Mouse (Mus musculus): ENCODE measurements around the gene Esyt3. TPM values are rescaled to one million over a fixed set of nuclear protein-coding genes. Genes with fewer than 3 reads are reported as not detected.

Esyt3 gene
- 0.09 TPM in 1 of 2 replicates, not detected in the other for total RNA-seq (2017)

DNA sequence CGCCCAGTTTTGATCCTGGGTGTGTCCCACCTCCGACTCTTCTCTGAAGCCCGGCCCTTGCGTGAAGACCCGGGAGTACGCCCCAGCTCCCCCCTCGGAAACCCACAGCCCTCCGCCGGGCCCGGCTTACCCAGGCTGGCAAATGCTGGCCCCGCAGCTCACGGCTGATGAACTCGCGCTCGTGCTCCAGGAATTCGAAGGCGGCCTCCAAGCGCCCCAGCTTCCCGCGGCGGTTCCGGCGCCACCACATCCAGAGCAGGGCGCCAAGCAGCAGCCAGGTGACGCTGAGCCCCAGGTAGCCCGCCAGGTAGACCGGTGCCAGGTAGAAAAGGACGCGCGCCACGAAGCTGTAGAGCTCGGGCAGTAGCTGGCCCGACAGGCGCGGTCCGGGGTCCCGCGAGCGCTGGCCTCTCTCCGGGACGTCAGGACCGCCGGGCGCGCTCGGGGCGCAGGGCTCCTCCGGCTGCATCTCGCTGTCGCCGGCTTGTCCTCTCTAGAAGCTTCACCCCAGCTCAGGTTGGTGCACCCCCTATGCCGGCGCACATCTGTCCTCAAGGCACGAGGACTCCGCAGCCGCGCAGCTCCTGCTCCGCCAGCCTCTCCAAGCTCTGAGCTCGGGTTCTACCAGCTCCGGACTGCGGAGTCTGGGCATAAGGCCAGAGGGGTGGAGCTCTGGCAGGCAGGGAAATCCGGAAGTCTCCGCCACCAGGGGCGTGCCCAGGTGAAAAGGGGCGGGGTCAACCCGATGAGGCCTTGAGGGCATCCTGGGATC, at the start of gene Esyt3:
Esyt3 (minus strand) TSS at position 637 of the 772 bp plus-strand sequence.
- ATAC-seq (replicated peaks; ENCODE audit: low read depth, poor library complexity, severe bottlenecking): peak; percentile 45

DNA sequence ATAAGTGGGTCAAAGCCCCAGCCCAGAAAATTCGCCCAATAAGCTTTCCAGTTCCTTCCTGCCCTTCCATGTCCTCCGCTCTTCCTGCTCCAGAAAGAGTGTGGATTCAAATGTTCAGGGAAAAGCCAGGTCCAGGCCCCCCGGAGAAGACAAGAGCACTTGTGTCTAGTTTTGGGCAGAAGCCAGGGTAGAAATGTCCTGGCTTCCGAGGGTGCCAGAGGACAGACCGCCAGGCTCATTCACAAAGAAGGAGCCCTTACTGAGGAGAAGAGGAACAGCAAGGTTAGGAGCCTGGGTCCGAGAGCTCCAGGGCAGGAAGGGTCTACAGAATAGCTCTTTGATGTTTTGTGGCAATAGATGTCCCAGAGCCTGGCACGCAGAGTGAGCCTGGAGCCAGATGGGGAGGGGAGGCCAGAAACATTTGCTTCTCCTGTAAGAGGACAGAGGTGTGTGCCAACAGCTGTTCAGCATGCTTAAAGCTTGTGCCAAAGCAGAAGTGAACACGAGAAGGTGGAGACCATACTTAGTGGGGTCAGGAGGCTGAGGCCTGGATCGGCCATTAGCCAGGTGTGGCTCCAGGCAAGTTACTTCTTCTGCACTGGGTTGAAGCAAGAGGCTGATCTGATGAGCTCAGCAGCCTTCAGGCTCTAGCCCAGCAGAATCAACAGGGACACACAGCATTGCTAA, 43.1 kb upstream of the Esyt3 start:
- ATAC-seq (replicated peaks; ENCODE audit: low read depth, poor library complexity, severe bottlenecking): no peak

- ATAC-seq (replicated peaks; ENCODE audit: low read depth, poor library complexity, severe bottlenecking): no peak
Observed at GRCm38 (mm10) chr9:99400781-99401180, 42.4 kb upstream of the Esyt3 start.

DNA sequence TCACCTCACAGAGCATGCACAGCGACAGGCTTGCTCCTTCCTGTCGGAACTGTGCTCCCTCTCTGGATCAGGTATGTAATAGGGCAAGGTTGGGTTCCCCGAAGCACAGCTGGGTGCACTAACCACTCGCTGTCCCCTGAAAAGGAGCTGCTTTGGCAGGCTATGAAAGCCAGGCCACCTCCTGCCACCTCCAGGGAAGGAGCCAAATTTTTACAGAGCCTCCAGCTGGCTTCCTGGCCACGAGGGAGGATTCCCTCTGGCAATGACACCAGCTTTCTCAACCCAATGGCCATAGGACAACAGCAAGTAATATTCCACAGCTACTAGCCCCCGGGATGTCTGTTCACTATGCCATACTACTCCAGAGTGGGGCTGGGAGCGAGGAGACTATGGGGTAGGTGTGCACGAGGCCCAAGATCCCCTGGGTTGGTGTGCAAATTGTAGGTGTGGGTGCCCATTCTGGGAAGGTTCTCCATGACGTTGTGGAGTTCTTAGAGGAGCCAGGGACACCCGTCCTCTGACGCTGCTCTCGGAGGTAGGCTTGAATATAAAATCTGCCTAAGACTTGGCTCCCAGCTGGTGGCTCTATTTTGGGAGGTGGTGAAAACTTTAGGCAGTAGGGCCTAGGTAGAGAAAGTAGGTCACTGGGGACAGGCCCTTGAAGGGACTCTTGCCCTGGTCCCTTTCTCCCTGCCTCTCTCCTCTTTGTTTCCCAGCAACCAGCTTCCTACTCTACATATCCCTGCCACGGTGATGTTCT, 38.9 kb upstream of the Esyt3 start:
- ATAC-seq (replicated peaks; ENCODE audit: low read depth, poor library complexity, severe bottlenecking): no peak

DNA sequence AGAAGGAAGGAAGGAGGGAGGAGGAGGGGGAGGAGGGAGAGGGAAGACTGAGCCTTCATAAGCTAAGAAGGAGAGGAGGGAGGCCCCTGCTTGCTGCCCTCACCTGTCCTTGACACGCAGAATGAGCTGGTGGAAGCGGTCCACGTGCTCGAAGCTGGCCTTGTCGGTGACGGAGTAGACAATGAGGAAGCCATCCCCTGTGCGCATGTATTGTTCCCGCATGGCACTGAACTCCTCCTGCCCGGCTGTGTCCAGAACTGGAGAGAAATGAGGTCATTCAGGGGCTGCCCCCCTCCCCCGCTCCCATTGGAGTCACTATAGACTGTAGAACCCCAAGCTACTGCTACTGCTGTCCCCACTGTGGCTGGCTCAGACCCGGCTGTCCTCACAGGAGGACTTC, 36.0 kb upstream of the Esyt3 start:
- ATAC-seq (replicated peaks; ENCODE audit: low read depth, poor library complexity, severe bottlenecking): no peak

GRCm38 (mm10) chr9:99393146-99393545, 34.8 kb upstream of the Esyt3 start:
- no peak for ATAC-seq (replicated peaks; ENCODE audit: low read depth, poor library complexity, severe bottlenecking)

DNA sequence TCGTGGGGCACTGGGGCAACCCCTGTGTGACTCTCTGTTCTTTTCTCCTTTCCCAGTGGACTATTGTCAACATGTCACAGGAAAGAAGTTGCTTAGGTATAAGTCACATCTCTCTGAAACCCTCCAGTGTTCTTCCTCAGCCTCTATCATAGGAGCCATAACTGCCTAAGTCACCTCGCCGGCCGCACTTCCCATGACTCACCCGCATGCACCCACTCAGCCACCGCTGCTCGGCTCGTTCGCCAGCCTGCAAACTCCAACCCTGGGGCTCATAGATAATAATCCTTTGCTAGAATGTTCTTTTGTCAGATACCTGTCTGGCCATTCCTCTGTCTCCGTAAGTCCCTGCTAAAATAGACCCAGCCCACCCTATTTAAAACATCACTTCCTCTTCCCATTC, 33.2 kb upstream of the Esyt3 start:
- no peak for ATAC-seq (replicated peaks; ENCODE audit: low read depth, poor library complexity, severe bottlenecking)

GRCm38 (mm10) chr9:99390716-99391115, 32.4 kb upstream of the Esyt3 start:
- no peak for ATAC-seq (replicated peaks; ENCODE audit: low read depth, poor library complexity, severe bottlenecking)

DNA sequence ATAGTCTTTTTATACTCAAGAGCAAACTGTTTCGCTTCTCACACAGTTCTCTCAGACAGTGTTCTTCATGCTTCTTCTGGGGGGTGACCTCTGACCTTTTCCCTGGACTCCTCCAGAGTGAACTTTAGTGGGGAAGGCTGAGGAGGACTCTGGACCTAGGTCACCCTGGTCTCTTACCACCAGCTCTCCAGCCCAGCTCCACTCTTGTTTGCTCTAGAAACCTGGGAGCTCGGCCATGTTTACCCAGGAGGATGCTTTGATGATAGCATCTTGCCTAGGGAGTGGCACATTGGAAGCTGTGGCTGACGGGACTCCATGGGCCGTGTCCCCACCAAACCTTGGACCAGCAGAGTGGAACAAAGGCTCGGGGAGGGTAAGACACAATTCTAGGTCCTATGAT, 31.8 kb upstream of the Esyt3 start:
- ATAC-seq (replicated peaks; ENCODE audit: low read depth, poor library complexity, severe bottlenecking): no peak

GRCm38 (mm10) chr9:99389506-99389905, 31.1 kb upstream of the Esyt3 start:
- ATAC-seq (replicated peaks; ENCODE audit: low read depth, poor library complexity, severe bottlenecking): no peak

GRCm38 (mm10) chr9:99388856-99389255, 30.5 kb upstream of the Esyt3 start:
- ATAC-seq (replicated peaks; ENCODE audit: low read depth, poor library complexity, severe bottlenecking): no peak

DNA sequence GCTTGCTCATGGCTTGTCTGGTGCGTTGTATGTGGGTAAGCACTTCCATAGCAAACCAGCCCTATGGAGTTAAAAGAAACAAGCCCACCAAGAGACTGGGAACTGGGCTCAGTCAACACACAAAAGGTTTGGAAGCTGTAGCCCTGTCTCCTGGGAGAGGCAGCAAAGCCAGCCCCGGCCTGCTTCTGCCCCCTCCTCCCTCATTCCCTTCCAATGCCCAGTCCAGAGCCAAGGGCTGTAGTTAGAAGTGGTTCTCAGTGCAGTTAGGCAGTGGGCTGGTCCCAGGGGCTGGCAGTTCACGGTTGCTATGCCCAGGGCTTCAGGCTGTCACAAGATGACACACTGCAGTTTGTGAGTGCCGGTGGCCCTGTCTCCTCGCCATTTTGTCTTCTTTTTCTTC, 29.7 kb upstream of the Esyt3 start:
- no peak for ATAC-seq (replicated peaks; ENCODE audit: low read depth, poor library complexity, severe bottlenecking)

DNA sequence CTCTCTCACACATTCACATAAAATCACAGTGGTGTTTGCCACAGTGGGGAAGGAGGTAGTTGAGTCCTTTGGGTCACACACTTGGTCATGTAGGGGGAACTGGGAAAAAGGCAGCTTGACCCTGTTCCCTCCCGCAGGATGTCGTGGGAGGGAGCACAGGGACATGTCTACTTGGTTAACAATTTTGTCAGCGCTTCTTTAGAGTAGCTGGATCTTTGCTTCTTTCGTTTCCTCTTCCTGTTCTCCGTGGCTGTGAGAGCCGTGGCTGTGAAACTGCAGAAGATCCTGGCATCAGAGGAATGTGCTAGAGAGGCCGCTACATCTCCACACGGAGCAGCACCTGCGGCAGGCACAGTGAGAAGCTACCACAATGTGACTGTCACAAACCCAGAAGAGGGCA, 24.2 kb upstream of the Esyt3 start:
- peak; percentile 34 for ATAC-seq (replicated peaks; ENCODE audit: low read depth, poor library complexity, severe bottlenecking)

DNA sequence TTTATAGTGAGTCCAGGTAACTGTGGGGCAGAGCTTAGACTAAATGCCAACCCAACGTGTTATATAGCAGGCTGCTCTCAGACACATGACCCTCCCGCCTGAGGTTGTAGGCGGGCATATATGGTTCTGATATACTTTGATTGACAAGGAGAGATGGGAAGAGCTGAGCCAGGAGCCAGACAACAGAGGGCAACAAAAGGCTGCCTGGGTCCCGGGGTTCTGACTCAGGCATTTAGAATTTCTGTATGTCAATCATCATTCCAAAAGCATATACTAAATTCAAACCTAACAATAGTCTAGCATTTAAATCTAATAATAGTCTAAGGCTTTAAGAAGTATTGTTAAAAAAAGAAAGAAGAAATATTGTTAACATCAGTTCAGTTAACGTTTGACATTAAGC, 20.8 kb upstream of the Esyt3 start:
- ATAC-seq (replicated peaks; ENCODE audit: low read depth, poor library complexity, severe bottlenecking): no peak

DNA sequence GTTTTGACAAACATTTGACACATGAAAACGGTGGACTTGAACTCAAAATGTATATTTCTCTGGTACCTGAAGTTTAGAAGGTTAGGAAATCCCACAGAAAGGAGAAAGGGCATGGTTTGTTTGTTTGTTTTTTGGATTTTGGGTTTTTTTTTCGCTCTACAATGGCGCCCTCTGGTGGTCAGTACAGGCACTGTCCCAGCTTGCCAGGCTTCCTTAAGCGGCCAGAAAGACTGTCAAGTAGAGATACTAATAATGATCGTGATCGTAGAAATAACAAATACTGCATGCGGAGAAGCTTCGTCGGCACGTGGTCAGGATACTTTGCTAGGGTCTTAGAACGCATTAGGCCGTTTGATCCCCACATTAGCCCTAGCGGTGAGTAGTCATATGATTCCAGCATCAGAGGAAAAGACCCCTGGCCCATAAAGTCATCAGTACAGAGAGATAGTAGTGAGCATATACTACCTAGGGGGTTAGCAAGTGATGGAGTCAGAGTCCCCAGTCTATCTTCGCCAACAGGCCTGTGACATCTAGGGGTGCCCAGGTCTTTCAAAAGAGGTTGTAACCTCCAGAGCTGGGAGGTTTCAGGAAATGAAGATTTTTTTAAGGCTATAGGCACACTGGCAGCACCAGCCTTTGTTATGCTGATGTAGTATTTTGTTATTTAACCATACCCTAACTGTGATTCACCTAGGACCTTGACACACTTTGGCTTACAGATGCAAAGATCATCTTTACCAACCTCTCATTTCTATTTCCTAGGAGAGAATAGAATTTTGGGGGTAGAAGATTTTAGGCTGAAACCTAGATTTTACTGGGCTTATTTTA, 18.4 kb upstream of the Esyt3 start:
- ATAC-seq (replicated peaks; ENCODE audit: low read depth, poor library complexity, severe bottlenecking): peak; percentile 57

- no peak for ATAC-seq (replicated peaks; ENCODE audit: low read depth, poor library complexity, severe bottlenecking)
Observed at GRCm38 (mm10) chr9:99368431-99368830, 10.1 kb upstream of the Esyt3 start.

DNA sequence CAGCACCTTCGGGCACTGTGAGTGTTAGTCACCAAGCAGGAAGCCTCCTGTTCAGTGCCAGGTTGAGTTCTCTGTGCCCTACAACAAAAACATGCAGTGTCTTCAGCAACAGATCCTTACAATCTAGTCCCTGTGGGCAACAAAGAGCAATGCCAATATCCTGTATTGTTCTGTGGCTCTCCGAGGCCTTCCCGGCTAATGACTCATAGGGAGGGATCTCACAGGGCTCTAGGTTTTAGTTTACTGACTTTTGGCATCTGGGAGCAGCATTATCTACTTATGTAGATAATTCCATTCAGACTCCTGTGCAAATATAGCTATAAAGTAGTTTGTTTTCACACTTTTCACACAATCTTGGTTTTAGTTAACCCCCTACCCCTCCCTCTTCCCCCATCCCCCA, 7.5 kb upstream of the Esyt3 start:
- ATAC-seq (replicated peaks; ENCODE audit: low read depth, poor library complexity, severe bottlenecking): no peak

- ATAC-seq (replicated peaks; ENCODE audit: low read depth, poor library complexity, severe bottlenecking): no peak
Observed at GRCm38 (mm10) chr9:99363076-99363475, 4.7 kb upstream of the Esyt3 start.

DNA sequence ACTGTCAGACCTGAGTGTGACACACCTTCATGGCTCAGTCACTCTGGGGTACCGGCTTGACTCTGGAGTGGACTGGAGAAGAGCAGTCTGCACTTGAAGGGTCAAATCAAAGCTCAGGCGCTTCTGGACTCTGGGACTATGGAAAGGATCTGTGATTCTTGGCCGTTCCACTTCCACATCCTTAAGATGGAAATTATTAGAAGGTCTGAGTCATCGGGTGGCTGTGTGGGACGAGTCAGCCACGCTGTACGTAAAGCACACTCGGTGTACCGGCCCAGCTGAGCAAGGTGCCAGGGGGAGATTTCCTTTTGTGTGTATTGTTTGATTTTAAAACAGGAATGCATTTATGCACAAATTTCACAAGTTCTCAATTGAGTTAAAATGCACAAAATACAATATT, 3.6 kb upstream of the Esyt3 start:
- no peak for ATAC-seq (replicated peaks; ENCODE audit: low read depth, poor library complexity, severe bottlenecking)

- ATAC-seq (replicated peaks; ENCODE audit: low read depth, poor library complexity, severe bottlenecking): peak; percentile 36
Observed at GRCm38 (mm10) chr9:99359012-99359411, 655 bp upstream of the Esyt3 start.
